Mouse (Mus musculus) CH12.LX (cell line): Measurements from ENCODE around the gene Tollip.

Experiments
- MEF2A ChIP-seq: IDR thresholded peaks from 2 replicates; pipeline ENCODE4 v1.6.1; 2014; ENCODE audit warnings: low read depth, mild to moderate bottlenecking, inconsistent platforms, low read length, improper control_type of control experiment, borderline replicate concordance
- USF1 ChIP-seq: IDR thresholded peaks from 2 replicates; pipeline ENCODE4 v1.6.1; 2014; ENCODE audit warnings: low read depth, mild to moderate bottlenecking, inconsistent platforms, low read length, improper control_type of control experiment
- ZNF384 ChIP-seq: IDR thresholded peaks from 2 replicates; pipeline ENCODE4 v1.6.1; 2012; ENCODE audit warnings: low read depth, low read length, improper control_type of control experiment, inconsistent platforms

DNA sequence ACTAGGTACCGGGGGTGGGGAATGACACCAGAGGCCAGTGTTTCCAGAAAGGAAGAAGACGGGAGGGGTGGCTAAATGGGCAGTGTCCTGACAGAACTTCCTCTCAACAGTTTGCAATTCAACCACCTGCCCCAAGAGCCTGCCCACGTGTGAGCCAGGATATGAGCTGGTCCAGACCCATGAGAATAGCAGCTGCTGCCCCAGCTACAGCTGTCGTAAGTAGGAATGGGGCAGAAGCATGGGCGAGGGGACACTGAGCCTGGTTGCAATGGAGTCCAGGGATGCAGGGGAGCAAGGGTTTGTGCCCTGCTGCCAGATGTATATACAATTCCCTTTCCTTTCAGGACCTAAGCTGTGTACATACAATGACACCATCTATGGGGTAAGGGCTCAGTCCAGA lies 48.7 kb downstream of the Tollip start:
- TF ChIP-seq USF1 (no peak), ZNF384 (no peak), MEF2A (no peak)
